Mouse (Mus musculus) forebrain, embryonic 11.5 days (tissue): Measurements from ENCODE around the gene Maml3. TPM values are rescaled to one million over a fixed set of nuclear protein-coding genes. Genes with fewer than 3 reads are reported as not detected.
A peak's percentile ranks its signal among the peaks of the same experiment; 100 is the strongest.

Experiments
- ATAC-seq: fragments of 200-750 bp; cut with Nextera tagmentation; replicated peaks from 2 replicates; pipeline ENCODE4 v1.8.0; 2017; ENCODE audit warnings: moderate TSS enrichment; ENCODE audit not compliant: low FRiP score
- DNase-seq: peaks from one replicate; pipeline ENCODE4 v3.0.0-alpha.2; 2017; ENCODE audit warnings: low spot score
- H3K27ac ChIP-seq: fragments of 300-500 bp; sonication (generic); 2 replicates; pipeline ENCODE4 v1.5.1; 2014; ENCODE audit warnings: low read depth, low read length
- H3K27me3 ChIP-seq: fragments of 300-500 bp; sonication (generic); 2 replicates; pipeline ENCODE4 v1.6.1; 2014; ENCODE audit warnings: mild to moderate bottlenecking, low read length, mixed read lengths; ENCODE audit not compliant: control insufficient read depth, insufficient read depth
- H3K36me3 ChIP-seq: fragments of 300-500 bp; sonication (generic); 2 replicates; pipeline ENCODE4 v1.6.1; 2014; ENCODE audit warnings: mild to moderate bottlenecking, low read length, moderate library complexity, mixed read lengths; ENCODE audit not compliant: control insufficient read depth, insufficient read depth
- H3K4me1 ChIP-seq: fragments of 300-500 bp; sonication (generic); replicated peaks from 2 replicates; pipeline ENCODE4 v1.6.1; 2014; ENCODE audit warnings: low read length, mixed read lengths; ENCODE audit not compliant: control insufficient read depth, insufficient read depth
- H3K4me2 ChIP-seq: fragments of 300-500 bp; sonication (generic); 2 replicates; pipeline ENCODE4 v1.6.1; 2014; ENCODE audit warnings: low read depth, mild to moderate bottlenecking, low read length, moderate library complexity, mixed read lengths; ENCODE audit not compliant: severe bottlenecking
- H3K4me3 ChIP-seq: fragments of 300-500 bp; sonication (generic); 2 replicates; pipeline ENCODE4 v1.5.1; 2014; ENCODE audit warnings: low read depth, low read length
- H3K9ac ChIP-seq: fragments of 300-500 bp; sonication (generic); 2 replicates; pipeline ENCODE4 v1.6.1; 2014; ENCODE audit warnings: low read length
- H3K9me3 ChIP-seq: fragments of 300-500 bp; sonication (generic); 2 replicates; pipeline ENCODE4 v1.6.1; 2016; ENCODE audit warnings: low read length, mixed read lengths; ENCODE audit not compliant: control insufficient read depth
- WGBS: fragments of 180-500 bp; shearing (Covaris S2); extraction: QIAGEN DNeasy Blood & Tissue Kit; methylation state at CpG from one replicate; pipeline ENCODE4 v1.1.7; 2014; 5-methylcytosine and 5-hydroxymethylcytosine counted together
- polyA plus RNA-seq: library from polyadenylated mRNA; unstranded; fragments of >200 nt; fragmentation: Nextera tagmentation; extraction: Ambion mirVana; gene quantifications from 2 replicates; pipeline ENCODE4 v1.2.1, GENCODE M21; 2014

Gene Maml3
- polyA plus RNA-seq, 1 experiment from 2014 or later: 7.5 TPM

DNA sequence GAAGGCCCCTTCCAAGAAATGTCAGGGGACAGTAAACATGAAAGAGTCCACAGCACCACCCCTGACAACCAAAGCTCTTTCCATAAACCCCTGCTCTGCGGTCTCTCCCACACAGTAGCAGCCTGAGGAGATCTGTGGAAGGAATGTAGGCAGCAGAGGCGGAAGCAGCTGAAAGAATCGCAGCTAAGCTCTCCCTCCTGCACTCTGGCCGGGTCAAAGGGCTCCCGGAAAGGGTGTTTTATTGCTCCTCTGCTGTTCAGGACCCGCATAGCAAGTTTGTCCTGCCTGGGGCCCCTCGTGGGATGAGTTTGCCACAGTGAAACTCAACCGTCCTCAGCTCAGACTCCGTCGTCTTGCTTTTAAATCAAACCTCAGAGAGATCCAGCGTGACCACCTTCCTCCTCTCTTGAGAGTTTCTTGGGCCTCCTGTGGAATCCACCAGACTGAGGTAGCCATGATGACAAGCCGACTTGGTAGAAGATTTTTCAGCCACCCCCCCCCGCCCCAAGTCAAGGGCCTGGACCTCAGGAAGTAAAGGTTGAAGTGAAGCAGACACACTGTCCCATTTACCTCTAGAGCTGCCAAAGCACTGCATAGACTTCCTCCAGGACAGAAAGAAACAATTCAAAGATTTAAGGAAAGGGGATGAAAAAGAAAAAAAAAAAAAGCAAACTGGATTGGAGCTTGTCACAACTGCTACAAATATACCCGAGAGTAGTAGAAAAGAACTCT, 70.9 kb downstream of the Maml3 start:
- H3K4me2 ChIP-seq: no peak overlapping the region
- peaks cover 8% of the 10 kb centered on the region for H3K4me1 ChIP-seq
- H3K9me3 ChIP-seq: no peaks in the 10 kb centered on the region

DNA sequence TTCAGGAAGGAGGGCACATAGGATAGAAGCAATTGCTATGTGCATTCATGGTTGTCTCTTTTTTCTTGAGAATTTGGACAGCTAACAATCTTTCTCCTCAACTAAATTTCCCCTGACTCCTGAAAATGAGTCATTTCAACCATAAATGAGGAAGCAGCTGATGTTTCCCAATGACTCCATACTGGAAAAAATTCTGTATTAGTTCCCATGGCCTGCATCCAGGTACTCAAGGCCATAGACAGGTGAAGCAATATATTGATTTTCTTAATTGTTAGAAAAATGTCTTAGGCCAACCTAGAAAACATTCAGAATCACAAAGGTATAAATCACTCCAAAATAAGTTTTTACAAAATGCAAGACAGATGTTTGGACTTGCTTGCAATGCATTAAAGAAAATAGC, 73.5 kb downstream of the Maml3 start:
- no peak overlapping the region for H3K27ac ChIP-seq
- DNase-seq: no peak
- no peak overlapping the region for H3K4me3 ChIP-seq
- H3K27me3 ChIP-seq: no peaks in the 10 kb centered on the region
- no peak for ATAC-seq
- no peaks in the 10 kb centered on the region for H3K9me3 ChIP-seq
- peaks cover 8% of the 10 kb centered on the region; the same call in 1 of the 2 replicates for H3K4me1 ChIP-seq
- H3K36me3 ChIP-seq: no peaks in the 10 kb centered on the region
- no peak overlapping the region for H3K9ac ChIP-seq
- H3K4me2 ChIP-seq: no peak overlapping the region

More for the DNA sequence above, 70.9 kb downstream of the Maml3 start:
- no peaks in the 10 kb centered on the region for H3K27me3 ChIP-seq
- H3K27ac ChIP-seq: no peak overlapping the region
- H3K36me3 ChIP-seq: no peaks in the 10 kb centered on the region
- WGBS: 35% methylated on average over 14 of the region's 14 CpGs
- H3K4me3 ChIP-seq: no peak overlapping the region
- no peak for ATAC-seq
- H3K9ac ChIP-seq: no peak overlapping the region
- DNase-seq: peak; percentile 52

DNA sequence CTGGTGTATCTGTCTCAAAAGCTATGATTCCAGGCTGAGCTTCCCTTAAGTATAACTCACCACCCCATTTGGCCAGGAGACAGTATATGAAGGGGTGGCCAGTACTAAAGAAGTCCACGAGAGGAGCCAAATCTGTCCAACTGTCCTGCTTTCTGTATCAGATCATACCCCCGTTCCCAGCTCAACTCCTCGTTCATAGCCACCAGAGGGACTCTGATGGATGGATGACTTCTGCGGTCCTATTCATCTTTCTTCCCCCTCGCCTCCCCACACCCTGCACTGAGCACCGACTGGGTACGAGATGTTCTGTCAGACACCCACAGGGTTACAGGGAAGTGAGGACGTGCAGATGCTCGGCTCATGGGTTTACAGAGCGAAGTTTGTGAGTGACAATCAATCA, 74.8 kb downstream of the Maml3 start:
- DNase-seq (peak; percentile 37), ATAC-seq (no peak)
- Histone ChIP-seq H3K4me1 (peaks cover 11% of the 10 kb centered on the region), H3K9me3 (no peaks in the 10 kb centered on the region), H3K4me2 (no peak overlapping the region), H3K36me3 (no peaks in the 10 kb centered on the region), H3K27me3 (no peaks in the 10 kb centered on the region), H3K27ac (no peak overlapping the region), H3K4me3 (no peak overlapping the region), H3K9ac (no peak overlapping the region)
- 85% methylated on average over 10 of the region's 10 CpGs for WGBS

GRCm38 (mm10) chr3:52029661-52030081, 75.2 kb downstream of the Maml3 start:
- no peak overlapping the region for H3K9ac ChIP-seq
- ATAC-seq (no peak), DNase-seq (peak; percentile 49)
- no peak overlapping the region for H3K27ac ChIP-seq
- H3K9me3 ChIP-seq: no peaks in the 10 kb centered on the region
- no peaks in the 10 kb centered on the region for H3K36me3 ChIP-seq
- peaks cover 13% of the 10 kb centered on the region for H3K4me1 ChIP-seq
- no peak overlapping the region for H3K4me3 ChIP-seq
- H3K27me3 ChIP-seq: no peaks in the 10 kb centered on the region
- no peak overlapping the region for H3K4me2 ChIP-seq
- WGBS: 68% methylated on average over 12 of the region's 12 CpGs

DNA sequence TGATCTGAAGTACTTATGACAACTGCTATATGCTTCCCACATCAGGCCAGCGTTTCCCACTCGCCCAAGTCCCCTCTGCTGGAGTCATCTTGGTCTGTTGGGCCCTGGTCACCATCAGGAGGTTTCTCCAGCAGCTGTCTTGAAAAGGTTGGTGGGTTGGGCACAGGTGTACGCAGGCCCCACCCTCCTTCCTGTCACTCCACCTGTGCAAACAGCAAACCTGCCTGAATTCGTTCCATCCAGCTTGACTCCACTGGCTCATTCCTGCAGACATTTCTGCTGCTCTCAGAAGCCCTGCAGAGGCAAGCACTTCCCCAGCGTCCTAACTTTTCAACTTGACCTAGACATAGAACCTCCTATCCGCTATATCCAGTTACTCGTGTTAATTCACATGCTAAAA, 76.9 kb downstream of the Maml3 start:
- no peak for ATAC-seq
- Histone ChIP-seq H3K36me3 (no peaks in the 10 kb centered on the region), H3K9me3 (no peaks in the 10 kb centered on the region), H3K4me2 (no peak overlapping the region), H3K27ac (no peak overlapping the region), H3K4me1 (peaks cover 6% of the 10 kb centered on the region), H3K4me3 (no peak overlapping the region), H3K9ac (no peak overlapping the region), H3K27me3 (no peaks in the 10 kb centered on the region)
- peak; percentile 45 for DNase-seq
- WGBS: 73% methylated on average over 7 of the region's 7 CpGs

DNA sequence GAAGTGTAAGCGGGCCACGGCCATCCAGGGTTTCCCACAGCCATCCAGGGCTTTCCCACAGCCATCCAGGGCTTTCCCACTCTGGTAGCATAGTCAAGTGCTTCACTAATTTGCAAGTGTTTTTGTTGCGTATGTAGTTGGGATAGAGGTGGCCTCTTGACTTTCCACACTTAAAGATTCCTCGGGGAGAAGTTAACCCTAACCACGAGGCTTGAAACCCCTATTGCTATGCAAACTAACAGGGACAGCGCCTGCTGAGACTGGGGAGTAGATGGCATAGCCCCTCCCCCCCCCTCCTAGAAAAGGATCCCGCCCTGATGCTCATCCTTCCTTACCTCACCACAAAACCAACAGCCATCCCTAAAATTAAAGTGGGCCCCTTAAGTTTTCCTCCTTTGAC, 82.4 kb downstream of the Maml3 start:
- Histone ChIP-seq H3K27me3 (no peaks in the 10 kb centered on the region), H3K4me2 (no peak overlapping the region), H3K4me3 (no peak overlapping the region), H3K9ac (no peak overlapping the region), H3K27ac (no peak overlapping the region), H3K36me3 (no peaks in the 10 kb centered on the region), H3K9me3 (no peaks in the 10 kb centered on the region), H3K4me1 (peaks cover 11% of the 10 kb centered on the region)
- 27% methylated on average over 7 of the region's 7 CpGs for WGBS
- DNase-seq: peak; percentile 41
- no peak for ATAC-seq

DNA sequence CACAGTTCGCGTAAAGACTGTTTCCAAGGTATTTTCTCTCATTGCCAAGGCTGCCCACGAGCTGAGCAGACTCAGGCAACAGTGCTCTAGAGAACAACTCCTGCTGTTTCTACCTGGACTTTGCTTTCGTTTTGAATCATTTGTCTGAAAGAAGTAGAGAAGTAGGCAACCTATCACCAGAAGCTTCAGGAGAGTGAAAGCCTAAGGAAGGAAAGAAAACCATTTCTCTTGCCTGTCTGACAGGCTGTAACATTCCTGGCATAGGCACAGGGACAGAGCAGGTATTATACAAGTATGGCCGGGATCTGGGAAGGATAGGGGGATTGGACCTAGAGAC, 86.8 kb downstream of the Maml3 start:
- ATAC-seq: no peak
- Histone ChIP-seq H3K27me3 (no peaks in the 10 kb centered on the region), H3K9ac (no peak overlapping the region), H3K4me3 (no peak overlapping the region), H3K9me3 (no peaks in the 10 kb centered on the region), H3K36me3 (no peaks in the 10 kb centered on the region), H3K4me1 (peaks cover 5% of the 10 kb centered on the region; the same call in 1 of the 2 replicates), H3K4me2 (no peak overlapping the region), H3K27ac (no peak overlapping the region)
- WGBS: 83% methylated on average over 5 of the region's 5 CpGs
- no peak for DNase-seq

- Histone ChIP-seq H3K27me3 (no peaks in the 10 kb centered on the region), H3K27ac (no peak overlapping the region), H3K4me2 (no peak overlapping the region), H3K4me1 (peaks cover under 1% of the 10 kb centered on the region; the same call in 1 of the 2 replicates), H3K9me3 (no peaks in the 10 kb centered on the region), H3K36me3 (no peaks in the 10 kb centered on the region), H3K9ac (no peak overlapping the region), H3K4me3 (no peak overlapping the region)
- DNase-seq (peak; percentile 44), ATAC-seq (no peak)
- WGBS: 73% methylated on average over 17 of the region's 17 CpGs
Measured at GRCm38 (mm10) chr3:52017439-52018102, 87.3 kb downstream of the Maml3 start.

- DNase-seq (no peak), ATAC-seq (no peak)
- H3K4me2 ChIP-seq: no peak overlapping the region
- H3K9me3 ChIP-seq: no peaks in the 10 kb centered on the region
- no peak overlapping the region for H3K4me3 ChIP-seq
- no peaks in the 10 kb centered on the region for H3K36me3 ChIP-seq
- H3K4me1 ChIP-seq: peaks cover 4% of the 10 kb centered on the region; the same call in 1 of the 2 replicates
- H3K9ac ChIP-seq: no peak overlapping the region
- no peak overlapping the region for H3K27ac ChIP-seq
- WGBS: 90% methylated on average over 3 of the region's 3 CpGs
- H3K27me3 ChIP-seq: no peaks in the 10 kb centered on the region
Measured at GRCm38 (mm10) chr3:52016178-52016577, 88.7 kb downstream of the Maml3 start.
